Mouse (Mus musculus): ENCODE results near the gene Il33.

Gene Il33

GRCm38 (mm10) chr19:29984208-29985005, 59.5 kb downstream of the Il33 start:
- intact Hi-C loops (cut with DNase I): no loop called here

GRCm38 (mm10) chr19:29986464-29987091, 61.7 kb downstream of the Il33 start:
- intact Hi-C loops (cut with DNase I): no loop called here

GRCm38 (mm10) chr19:30000406-30001365, 75.8 kb downstream of the Il33 start:
- intact Hi-C loops (cut with DNase I): no loop called here

GRCm38 (mm10) chr19:30001550-30001949, 76.6 kb downstream of the Il33 start:
- intact Hi-C loops (cut with DNase I): no loop called here

- intact Hi-C loops (cut with DNase I): no loop called here
Observed at GRCm38 (mm10) chr19:30003621-30004020, 78.7 kb downstream of the Il33 start, which contains the start of gene Trpd52l3. Gene Trpd52l3 (plus strand): TSS chr19:30003790.

- intact Hi-C loops (cut with DNase I): no loop called here
Observed at GRCm38 (mm10) chr19:30006371-30006770, 81.5 kb downstream of the Il33 start.
